Mouse (Mus musculus) cerebellum, adult 18-20 months (tissue): ENCODE measurements at regions not wholly inside any gene's neighbourhood (a gene's known extent, or its start where the extent isn't known, plus 50 kb on each side); places are given as distances from the start of the nearest gene placed in this dataset.
A peak's percentile ranks its signal among the peaks of the same experiment; 100 is the strongest.

Experiments
- DNase-seq, 2 experiments: peaks; one replicate each; pipeline ENCODE4 v3.0.0; 2021

- no peak for DNase-seq
Observed at GRCm38 (mm10) chr2:106256012-106256411, 252.7 kb upstream of the Dnajc24 start.

- no peak for DNase-seq
Observed at GRCm38 (mm10) chr2:106234358-106234757, 231.0 kb upstream of the Dnajc24 start.

GRCm38 (mm10) chr2:106231136-106231535 lies 227.8 kb upstream of the Dnajc24 start:
- no peak for DNase-seq

GRCm38 (mm10) chr2:106230021-106230420 lies 226.7 kb upstream of the Dnajc24 start:
- DNase-seq: no peak

- DNase-seq: no peak
Observed at GRCm38 (mm10) chr2:106228249-106228648, 224.9 kb upstream of the Dnajc24 start.

GRCm38 (mm10) chr2:106216169-106216568 lies 212.8 kb upstream of the Dnajc24 start:
- no peak for DNase-seq

GRCm38 (mm10) chr2:106213740-106214139 lies 210.4 kb upstream of the Dnajc24 start:
- no peak for DNase-seq

GRCm38 (mm10) chr2:106210773-106211172 lies 207.4 kb upstream of the Dnajc24 start:
- no peak for DNase-seq

GRCm38 (mm10) chr2:106208767-106209250 lies 205.5 kb upstream of the Dnajc24 start:
- DNase-seq: no peak

GRCm38 (mm10) chr2:106200130-106200529 lies 196.8 kb upstream of the Dnajc24 start:
- no peak for DNase-seq

- peak; percentile 86 for DNase-seq
Observed at GRCm38 (mm10) chr2:106195170-106195569, 191.8 kb upstream of the Dnajc24 start.

- DNase-seq: peak; percentile 72 to 85
Observed at GRCm38 (mm10) chr2:106194369-106195023, 191.1 kb upstream of the Dnajc24 start.

- peak; percentile 21 to 30 for DNase-seq
Observed at GRCm38 (mm10) chr2:106193889-106194347, 190.6 kb upstream of the Dnajc24 start.

- DNase-seq: no peak
Observed at GRCm38 (mm10) chr2:106190579-106191322, 187.4 kb upstream of the Dnajc24 start.

- DNase-seq: peak; percentile 83 to 88
Observed at GRCm38 (mm10) chr2:106183651-106184050, 180.3 kb upstream of the Dnajc24 start.

GRCm38 (mm10) chr2:106182051-106182450 lies 178.7 kb upstream of the Dnajc24 start:
- no peak for DNase-seq

GRCm38 (mm10) chr2:106162681-106163080 lies 159.3 kb upstream of the Dnajc24 start:
- DNase-seq: no peak

GRCm38 (mm10) chr2:106161877-106162276 lies 158.5 kb upstream of the Dnajc24 start:
- DNase-seq: no peak

- no peak for DNase-seq
Observed at GRCm38 (mm10) chr2:106149701-106150100, 146.4 kb upstream of the Dnajc24 start.

- no peak for DNase-seq
Observed at GRCm38 (mm10) chr2:106140931-106141330, 137.6 kb upstream of the Dnajc24 start.

GRCm38 (mm10) chr2:106101002-106101401 lies 97.7 kb upstream of the Dnajc24 start:
- no peak for DNase-seq

GRCm38 (mm10) chr2:106086121-106086520 lies 82.8 kb upstream of the Dnajc24 start:
- no peak for DNase-seq

GRCm38 (mm10) chr2:106083801-106084800 lies 80.8 kb upstream of the Dnajc24 start:
- no peak for DNase-seq
